Mouse (Mus musculus) limb, embryonic 14.5 days (tissue): ENCODE measurements around the gene Ndufs7. TPM values are rescaled to one million over a fixed set of nuclear protein-coding genes. Genes with fewer than 3 reads are reported as not detected.
A peak's percentile ranks its signal among the peaks of the same experiment; 100 is the strongest.

Source experiments
- ATAC-seq: fragments of 200-750 bp; cut with Nextera tagmentation; 2 replicates; pipeline ENCODE4 v1.8.0; 2017; ENCODE audit warnings: low read depth, moderate number of reproducible peaks, moderate TSS enrichment; ENCODE audit not compliant: low FRiP score
- DNase-seq: peaks from one replicate; pipeline ENCODE4 v3.0.0-alpha.2; 2015; ENCODE audit warnings: low spot score
- H3K27ac ChIP-seq: fragments of 300-500 bp; sonication (generic); replicated peaks from 2 replicates; pipeline ENCODE4 v1.5.1; 2014; ENCODE audit warnings: low read depth, mild to moderate bottlenecking, low read length, moderate library complexity, mixed read lengths
- H3K27me3 ChIP-seq: fragments of 300-500 bp; sonication (generic); 2 replicates; pipeline ENCODE4 v1.6.1; 2014; ENCODE audit warnings: low read length, mixed read lengths; ENCODE audit not compliant: control insufficient read depth, insufficient read depth
- H3K36me3 ChIP-seq: fragments of 300-500 bp; sonication (generic); 2 replicates; pipeline ENCODE4 v1.6.1; 2014; ENCODE audit warnings: mild to moderate bottlenecking, low read length, moderate library complexity, mixed read lengths; ENCODE audit not compliant: control insufficient read depth, insufficient read depth
- H3K4me1 ChIP-seq: fragments of 300-500 bp; sonication (generic); 2 replicates; pipeline ENCODE4 v1.6.1; 2014; ENCODE audit warnings: antibody characterized with exemption, low read length, mixed read lengths; ENCODE audit not compliant: control insufficient read depth, insufficient read depth
- H3K4me2 ChIP-seq: fragments of 300-500 bp; sonication (generic); replicated peaks from 2 replicates; pipeline ENCODE4 v1.6.1; 2014; ENCODE audit warnings: low read depth, mild to moderate bottlenecking, low read length, moderate library complexity; ENCODE audit not compliant: severe bottlenecking
- H3K4me3 ChIP-seq: fragments of 300-500 bp; sonication (generic); replicated peaks from 2 replicates; pipeline ENCODE4 v1.5.1; 2014; ENCODE audit warnings: low read length
- H3K9ac ChIP-seq: fragments of 300-500 bp; sonication (generic); 2 replicates; pipeline ENCODE4 v1.6.1; 2014; ENCODE audit warnings: mild to moderate bottlenecking, low read depth, low read length, moderate library complexity; ENCODE audit not compliant: severe bottlenecking
- H3K9me3 ChIP-seq: fragments of 300-500 bp; sonication (generic); 2 replicates; pipeline ENCODE4 v1.6.1; 2016; ENCODE audit warnings: low read length; ENCODE audit not compliant: control insufficient read depth
- POLR2A ChIP-seq: fragments of 200-500 bp; IDR thresholded peaks from 2 replicates; pipeline ENCODE4 v1.8.0; 2012; ENCODE audit warnings: inconsistent platforms, mild to moderate bottlenecking, moderate library complexity, borderline replicate concordance; ENCODE audit not compliant: insufficient read depth, insufficient read length; ENCODE audit errors: extremely low read depth
- WGBS: fragments of 180-500 bp; shearing (Covaris S2); extraction: QIAGEN DNeasy Blood & Tissue Kit; methylation state at CpG from one replicate; pipeline ENCODE4 v1.1.7; 2014; 5-methylcytosine and 5-hydroxymethylcytosine counted together
- polyA plus RNA-seq, 2 experiments: library from polyadenylated mRNA; depleted of rRNA in 1 of 2; stranded (reverse) in 1 of 2; unstranded in 1 of 2; fragments of >200 nt; fragmentation: Nextera tagmentation in 1 of 2; extraction: Ambion mirVana in 1 of 2; gene quantifications; 2 replicates each; pipeline versions ENCODE4 v1.2.1 to v1.2.3; 2012 to 2014

Ndufs7 gene
- polyA plus RNA-seq, 2 experiments: 338 to 366 TPM

DNA sequence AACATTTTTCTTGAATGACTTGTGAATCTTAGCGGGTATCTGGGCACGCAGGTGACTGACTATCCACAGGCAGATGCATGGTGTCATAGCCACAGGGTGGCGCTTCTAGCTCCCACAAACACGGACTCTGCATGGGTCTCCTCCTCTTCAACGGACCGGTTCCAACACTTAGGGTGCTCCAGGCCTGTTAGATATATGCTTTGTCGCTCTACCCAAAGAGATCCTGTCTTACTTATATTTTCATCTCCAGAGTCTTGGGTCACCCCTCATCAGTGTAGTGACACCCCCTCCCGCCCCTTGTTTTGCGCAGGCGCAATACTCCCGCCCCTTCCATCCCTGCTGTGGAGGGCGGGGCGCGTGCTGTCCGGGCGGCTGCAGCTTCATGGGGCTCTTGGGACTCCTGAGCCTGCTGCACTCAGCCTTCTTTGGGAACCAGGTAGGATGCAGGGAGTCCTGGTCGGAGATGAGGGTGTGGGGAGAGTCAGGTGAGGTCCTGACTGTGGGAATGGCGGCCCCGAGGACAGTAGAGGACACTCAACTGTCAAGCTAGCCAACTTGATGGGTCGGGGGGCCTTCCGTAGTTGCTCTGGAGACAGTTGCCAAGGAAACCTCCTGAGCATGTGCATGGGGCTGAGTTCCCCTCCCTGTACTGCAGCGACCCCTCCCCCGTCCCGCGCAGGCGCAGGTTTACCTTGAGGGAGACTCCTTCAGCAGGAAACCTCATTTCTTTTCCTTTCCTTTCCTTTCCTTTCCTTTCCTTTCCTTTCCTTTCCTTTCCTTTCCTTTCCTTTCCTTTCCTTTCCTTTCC lies 46.9 kb downstream of the Ndufs7 start, which contains the start of gene Apc2:
Apc2 (plus strand) TSS at position 360 of the 808 bp plus-strand sequence.
- DNase-seq (peak; percentile 74), ATAC-seq (peak; percentile 70)
- 1% methylated on average over 26 of the region's 26 CpGs for WGBS

DNA sequence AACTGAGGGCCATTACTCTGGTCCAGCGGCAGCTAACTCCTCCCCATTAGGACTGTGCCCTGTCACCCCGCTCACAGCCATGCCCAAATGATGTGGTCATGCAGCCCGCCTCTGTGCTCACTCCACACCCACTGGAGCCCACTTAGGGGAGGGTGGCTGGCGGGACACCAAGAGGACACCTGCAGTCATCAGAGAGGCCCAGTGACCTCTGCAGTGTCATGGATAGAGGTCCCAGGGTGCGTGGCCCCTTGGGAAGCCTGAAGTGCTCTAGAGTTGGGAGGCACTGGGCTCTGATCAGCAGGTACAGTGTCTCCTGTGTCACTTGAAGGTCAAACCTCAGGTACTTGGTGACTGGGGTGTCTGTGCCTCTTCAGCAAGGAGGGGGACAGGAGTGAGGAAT lies 47.9 kb downstream of the Ndufs7 start:
- H3K27ac ChIP-seq: no peak overlapping the region
- DNase-seq (no peak), ATAC-seq (no peak)
- peak overlapping the region; percentile 62; the same call in 1 of the 2 replicates for H3K4me2 ChIP-seq
- TF ChIP-seq POLR2A: no peak
- peak overlapping the region; percentile 43; the same call in 1 of the 2 replicates for H3K4me3 ChIP-seq
- 91% methylated on average over 5 of the region's 5 CpGs for WGBS
- H3K9me3 ChIP-seq: no peaks in the 10 kb centered on the region
- peaks cover 22% of the 10 kb centered on the region for H3K36me3 ChIP-seq
- H3K9ac ChIP-seq: peak overlapping the region; percentile 52; the same call in 1 of the 2 replicates
- H3K27me3 ChIP-seq: peaks cover 34% of the 10 kb centered on the region
- H3K4me1 ChIP-seq: peaks cover 17% of the 10 kb centered on the region

More for the DNA sequence above, 46.9 kb downstream of the Ndufs7 start, which contains the start of gene Apc2:
- Histone ChIP-seq H3K4me1 (peaks cover 17% of the 10 kb centered on the region), H3K4me2 (peak within 1 kb of the TSS; percentile 62), H3K27ac (peak within 1 kb of the TSS; percentile 43; the same call in 1 of the 2 replicates), H3K9me3 (no peaks in the 10 kb centered on the region), H3K9ac (peak within 1 kb of the TSS; percentile 52), H3K36me3 (peaks cover 22% of the 10 kb centered on the region), H3K4me3 (peak within 1 kb of the TSS; percentile 43), H3K27me3 (peaks cover 27% of the 10 kb centered on the region)
- TF ChIP-seq POLR2A: no peak

GRCm38 (mm10) chr10:80297526-80298133 lies 48.7 kb downstream of the Ndufs7 start:
- WGBS: 65% methylated on average over 8 of the region's 8 CpGs
- no peaks in the 10 kb centered on the region for H3K9me3 ChIP-seq
- no peak for ATAC-seq
- no peak for DNase-seq
- no peak overlapping the region for H3K4me3 ChIP-seq
- no peak for TF ChIP-seq POLR2A
- H3K27me3 ChIP-seq: peaks cover 38% of the 10 kb centered on the region
- H3K9ac ChIP-seq: no peak overlapping the region
- no peak overlapping the region for H3K4me2 ChIP-seq
- no peak overlapping the region for H3K27ac ChIP-seq
- H3K4me1 ChIP-seq: peaks cover 17% of the 10 kb centered on the region
- H3K36me3 ChIP-seq: peaks cover 22% of the 10 kb centered on the region

DNA sequence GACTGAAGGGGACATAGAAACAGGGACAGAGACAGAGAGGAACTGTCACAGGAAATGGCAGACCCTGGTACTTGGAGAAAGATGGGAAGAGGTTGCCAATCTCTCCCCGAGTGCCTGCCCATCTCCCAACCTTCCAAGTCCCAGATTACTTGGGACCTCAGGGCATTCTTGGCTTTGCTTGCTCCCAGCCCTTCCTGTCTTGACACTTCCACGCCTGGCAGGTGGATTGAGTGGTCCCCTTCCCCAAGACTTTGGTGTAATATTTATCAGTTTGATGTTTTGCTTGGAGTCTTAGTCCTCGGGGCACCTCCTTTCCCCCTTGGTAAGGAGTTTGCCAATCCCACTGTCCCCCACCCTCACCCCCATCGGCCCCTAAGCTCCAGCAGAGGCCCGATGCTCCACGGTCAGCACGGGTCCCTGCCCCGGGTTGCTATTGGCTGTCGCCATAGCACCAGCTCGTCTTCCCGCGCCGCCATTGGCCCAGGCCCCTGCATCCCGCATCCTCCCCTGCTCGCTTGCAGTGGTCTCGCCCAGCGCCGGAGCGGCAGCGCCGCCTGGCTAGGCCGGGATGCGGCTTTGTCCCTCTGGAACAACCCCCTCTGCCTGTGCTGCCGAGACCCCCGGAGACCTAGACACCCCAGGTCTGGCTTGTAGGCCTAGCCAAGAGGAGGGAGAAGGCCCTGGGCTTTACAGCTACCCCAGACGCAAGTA lies 49.8 kb downstream of the Ndufs7 start:
- Histone ChIP-seq H3K36me3 (peaks cover 14% of the 10 kb centered on the region), H3K9ac (0 out of 2 replicates have a peak overlapping the region, but pooled peaks have one; percentile 31), H3K27ac (no peak overlapping the region), H3K4me1 (peaks cover 13% of the 10 kb centered on the region), H3K4me2 (peak overlapping the region; percentile 33; the same call in 1 of the 2 replicates), H3K27me3 (peaks cover 41% of the 10 kb centered on the region), H3K4me3 (peak overlapping the region; percentile 16), H3K9me3 (no peaks in the 10 kb centered on the region)
- TF ChIP-seq POLR2A: 0 out of 2 replicates have a peak, but pooled peaks have one; percentile 19
- 4% methylated on average over 22 of the region's 26 CpGs for WGBS
- DNase-seq (no peak), ATAC-seq (peak; percentile 35; the same call in 1 of the 2 replicates)

DNA sequence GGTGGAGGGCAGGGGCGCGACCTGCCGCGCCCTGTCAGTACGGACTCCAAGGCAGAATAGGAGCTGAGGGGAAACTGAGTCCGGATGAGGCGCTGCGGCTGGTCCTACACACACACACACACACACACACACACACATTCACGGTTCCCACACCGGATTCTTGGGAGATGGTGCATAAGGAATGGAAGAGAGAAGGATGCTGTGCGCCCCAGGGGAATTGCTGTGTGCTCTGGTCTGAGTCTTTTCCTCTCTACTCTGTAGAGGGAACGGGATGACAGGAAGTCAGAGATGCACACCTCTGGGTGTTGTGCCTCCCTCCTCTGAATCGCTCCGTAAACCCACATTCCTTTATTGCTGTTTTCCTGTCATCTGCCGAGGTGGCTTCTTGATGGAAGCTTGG lies 50.4 kb downstream of the Ndufs7 start:
- Histone ChIP-seq H3K36me3 (peaks cover 8% of the 10 kb centered on the region), H3K27ac (no peak overlapping the region), H3K4me3 (peak overlapping the region; percentile 16), H3K27me3 (peaks cover 46% of the 10 kb centered on the region), H3K9ac (0 out of 2 replicates have a peak overlapping the region, but pooled peaks have one; percentile 31), H3K4me2 (peak overlapping the region; percentile 33; the same call in 1 of the 2 replicates), H3K9me3 (no peaks in the 10 kb centered on the region), H3K4me1 (peaks cover 13% of the 10 kb centered on the region)
- no peak for TF ChIP-seq POLR2A
- WGBS: 7% methylated on average over 14 of the region's 15 CpGs
- no peak for ATAC-seq
- DNase-seq: no peak
